In genomic region chr10:127121066-127121477, GRCm38 (mm10) we compare ENCODE assay signal across 8 mouse cellular contexts. TPM values are rescaled to one million over a fixed set of nuclear protein-coding genes. Genes with fewer than 3 reads are reported as not detected.
DNase-seq lines count a peak whose midpoint lies in the region; ATAC-seq and TF ChIP-seq lines count a peak whose summit lies in the region.

Os9 (minus strand) TSS chr10:127121131.

- under 1% methylated on average over 19 of the region's 19 CpGs for whole genome bisulfite sequencing in forebrain, embryonic 15.5 days
- WGBS in lung, adult 2 months: under 1% methylated on average over 19 of the region's 19 CpGs

- H3K9ac ChIP-seq in ES-E14 (ENCODE audit: insufficient read depth, low read depth, low read length, poor library complexity, severe bottlenecking): peak within 1 kb of the TSS; percentile 76
- peak within 1 kb of the TSS; percentile 86 for H3K9ac ChIP-seq in forebrain, embryonic 15.5 days (replicated peaks)

- H3K4me3 ChIP-seq in ES-E14 (ENCODE audit: insufficient read depth in 1 of 2, low read depth in 1 of 2, low read length in 2 of 2, poor library complexity in 1 of 2, severe bottlenecking in 1 of 2): peak within 1 kb of the TSS; percentile 80 to 98
- peak within 1 kb of the TSS; percentile 96 for H3K4me3 ChIP-seq in forebrain, embryonic 15.5 days
- peak within 1 kb of the TSS; percentile 92 for H3K4me3 ChIP-seq in lung, adult 2 months (replicated peaks; ENCODE audit: extremely low read depth, low read depth, low read length)

- peak; percentile 94 for TF ChIP-seq POLR2A in lung, adult 2 months (IDR thresholded peaks at IDR 0.05; ENCODE audit: borderline replicate concordance, extremely low read depth, low read depth, low read length)

- peaks cover 1 to 3% of the 10 kb centered on the region in 2 experiments; a peak in 2 of 4 replicates for H3K4me1 ChIP-seq in ES-E14 (ENCODE audit: control insufficient read depth in 2 of 2, insufficient read depth in 2 of 2, low read length in 2 of 2, poor library complexity in 1 of 2)
- H3K4me1 ChIP-seq in forebrain, embryonic 15.5 days: peaks cover 36% of the 10 kb centered on the region
- peaks cover 10% of the 10 kb centered on the region; the same call in 1 of the 2 replicates for H3K4me1 ChIP-seq in lung, adult 2 months (ENCODE audit: control insufficient read depth, insufficient read depth, low read length)

- peak within 1 kb of the TSS; percentile 87 for H3K4me2 ChIP-seq in forebrain, embryonic 15.5 days (replicated peaks)

- intact Hi-C loops in heart, postnatal 25 days (cut with DNase I): no loop called here

- no peaks in the 10 kb centered on the region for H3K9me3 ChIP-seq in ES-E14 (ENCODE audit: control insufficient read depth, insufficient read depth, low read depth, low read length)
- H3K9me3 ChIP-seq in forebrain, embryonic 15.5 days: no peaks in the 10 kb centered on the region

- no peak for TF ChIP-seq CTCF in lung, adult 2 months (IDR thresholded peaks at IDR 0.05; ENCODE audit: insufficient read depth, low read length)

- H3K27ac ChIP-seq in ES-E14 (ENCODE audit: insufficient read depth, low read depth, low read length, poor library complexity, severe bottlenecking): no peak within 1 kb of the TSS
- H3K27ac ChIP-seq in forebrain, embryonic 15.5 days (replicated peaks): peak within 1 kb of the TSS; percentile 90

- peak; percentile 95 for ATAC-seq in forebrain, embryonic 15.5 days (replicated peaks)
- peak; percentile 96 for ATAC-seq in neutrophil, adult 5-6 weeks (ENCODE audit: extremely low read depth, insufficient number of reproducible peaks, low FRiP score, poor library complexity, severe bottlenecking)

- in situ Hi-C loops in ES-E14 (cut with MboI; ENCODE audit: low sequenced_read_pairs in 2 of 2, unreplicated experiment in 2 of 2): no loop called here

- H3K27me3 ChIP-seq in forebrain, embryonic 15.5 days: no peaks in the 10 kb centered on the region

- peak; percentile 97 for DNase-seq in ES-E14 (ENCODE audit: low read depth, low spot score)
- peak; percentile 98 for DNase-seq in cerebellum, adult 11-12 months
- DNase-seq in heart, postnatal 25 days (ENCODE audit: low spot score): peak; percentile 95
- DNase-seq in layer of hippocampus, adult 18-20 months (ENCODE audit: low spot score in 2 of 2): peak; percentile 96 to 98
- peak; percentile 95 for DNase-seq in lung, adult 2 months
- DNase-seq in thymus, adult 18-20 months: peak; percentile 92 to 96

- peaks cover 5% of the 10 kb centered on the region; the same call in 1 of the 2 replicates for H3K36me3 ChIP-seq in ES-E14 (ENCODE audit: control insufficient read depth, insufficient read depth, low read length, poor library complexity, severe bottlenecking)
- H3K36me3 ChIP-seq in forebrain, embryonic 15.5 days: peaks cover 32% of the 10 kb centered on the region

TF ChIP-seq in ES-E14, 5 proteins besides CTCF, POLR2A, EP300 and RAD21:
- peak; percentile 92 for TF ChIP-seq CHD2 (IDR thresholded peaks at IDR 0.05; ENCODE audit: low read depth, low read length)
- TF ChIP-seq ZNF384 (IDR thresholded peaks at IDR 0.05; ENCODE audit: low read depth, low read length): no peak
- peak; percentile 94 for TF ChIP-seq HCFC1 (IDR thresholded peaks at IDR 0.05; ENCODE audit: borderline replicate concordance, insufficient read depth, low read length)
- TF ChIP-seq ZC3H11A (IDR thresholded peaks at IDR 0.05; ENCODE audit: borderline replicate concordance, low read depth, low read length): no peak

RNA-seq across cellular contexts. Expression of gene Os9, which starts in this region (rescaled TPM):
- total RNA-seq in ES-E14 (2012; rRNA removed): 29.4 and 48.6 TPM in 2 replicates
- polyA plus RNA-seq in forebrain, embryonic 15.5 days (2015; fragmentation: Nextera tagmentation; extraction: Ambion mirVana): 110 and 117 TPM in 2 replicates
- 10 to 100 TPM; 25.0 to 25.1 TPM for total RNA-seq in heart, postnatal 25 days (2021)
- 100 to 1,000 TPM; 105 to 107 TPM for total RNA-seq in layer of hippocampus, adult 18-20 months (2021)
- 89.5 and 111 TPM in 2 replicates for polyA plus RNA-seq in lung, adult 2 months (2012; rRNA removed)
- 157 and 176 TPM in 2 replicates for total RNA-seq in neutrophil, adult 5-6 weeks (2017)
